Mouse (Mus musculus) monocyte, adult 2 months (primary cell): ENCODE measurements around the gene Sds.

Source experiments
- DNase-seq, 2 experiments: peaks; one replicate each; pipeline ENCODE4 v3.0.0; 2022; ENCODE audit warnings: low spot score in 2 of 2, low read depth in 1 of 2

Sds gene

GRCm38 (mm10) chr5:120512911-120513555, 36.7 kb downstream of the Sds start:
- no peak for DNase-seq

- DNase-seq: peak in 1 of 2 experiments; percentile 55
These were observed 37.8 kb downstream of the Sds start for GRCm38 (mm10) chr5:120514031-120514677.

GRCm38 (mm10) chr5:120514754-120515153, 38.4 kb downstream of the Sds start:
- no peak for DNase-seq

- no peak for DNase-seq
These were observed 39.1 kb downstream of the Sds start for GRCm38 (mm10) chr5:120515451-120515850.

- peak; percentile 23 to 76 for DNase-seq
These were observed 40.1 kb downstream of the Sds start for GRCm38 (mm10) chr5:120516221-120516984.

GRCm38 (mm10) chr5:120517552-120517951, 41.2 kb downstream of the Sds start:
- peak; percentile 81 to 82 for DNase-seq

GRCm38 (mm10) chr5:120522649-120523048, 46.3 kb downstream of the Sds start:
- DNase-seq: no peak

GRCm38 (mm10) chr5:120524736-120525135, 48.4 kb downstream of the Sds start:
- DNase-seq: no peak

- DNase-seq: no peak
These were observed 49.4 kb downstream of the Sds start for GRCm38 (mm10) chr5:120525737-120526136.

GRCm38 (mm10) chr5:120526311-120526710, 50.0 kb downstream of the Sds start:
- DNase-seq: peak in 1 of 2 experiments; percentile 51

- DNase-seq: no peak
These were observed 51.1 kb downstream of the Sds start for GRCm38 (mm10) chr5:120527296-120527964.

- DNase-seq: no peak
These were observed 55.3 kb downstream of the Sds start for GRCm38 (mm10) chr5:120531631-120532030.
